Mouse (Mus musculus): ENCODE results near the gene Rhbg. TPM values are rescaled to one million over a fixed set of nuclear protein-coding genes. Genes with fewer than 3 reads are reported as not detected.

Gene Rhbg
- polyA plus RNA-seq, 1 experiment, result not detected

DNA sequence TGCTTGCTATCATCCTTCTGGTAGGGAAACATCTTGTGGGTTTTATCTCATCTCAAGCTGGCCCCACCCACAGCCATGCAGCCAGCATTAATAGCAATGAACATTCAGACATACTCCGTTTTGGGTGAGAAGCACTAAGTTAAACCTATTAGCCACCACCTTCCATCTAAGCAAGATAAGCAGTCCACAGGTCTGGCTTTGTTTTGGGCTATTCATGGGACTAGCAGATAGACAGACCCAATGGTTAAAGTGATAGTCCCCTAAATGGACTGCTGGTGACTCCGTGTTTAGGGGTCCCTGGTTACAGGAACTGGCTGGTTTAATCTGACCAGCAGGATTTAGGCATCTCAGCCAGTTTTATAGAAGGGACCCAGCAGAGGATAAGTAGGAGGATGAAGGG, 41.5 kb downstream of the Rhbg start:
- Histone ChIP-seq H3K79me2 (ENCODE audit: control insufficient read depth, insufficient read depth) (no peaks in the 10 kb centered on the region), H3K79me3 (ENCODE audit: low read depth) (no peaks in the 10 kb centered on the region), H3ac (ENCODE audit: control insufficient read depth, insufficient read length, low read depth) (no peak overlapping the region), H3K4me3 (ENCODE audit: insufficient read depth, poor library complexity, severe bottlenecking) (no peak overlapping the region), H3K27me3 (ENCODE audit: control insufficient read depth, insufficient read depth, insufficient read length) (peaks cover 33% of the 10 kb centered on the region), H3K36me3 (ENCODE audit: control insufficient read depth, insufficient read depth) (no peaks in the 10 kb centered on the region)
- TF ChIP-seq MYOD1 (IDR thresholded peaks at IDR 0.05; ENCODE audit: control insufficient read depth, insufficient read length, low read depth) (no peak), MAX (IDR thresholded peaks at IDR 0.05) (no peak), USF1 (IDR thresholded peaks at IDR 0.05; ENCODE audit: low read depth) (no peak), CEBPB (IDR thresholded peaks at IDR 0.05; ENCODE audit: low read depth) (no peak), CTCF (IDR thresholded peaks at IDR 0.05; ENCODE audit: control insufficient read depth, insufficient read depth, insufficient read length) (no peak), MYOG (IDR thresholded peaks at IDR 0.05; ENCODE audit: control insufficient read depth, extremely low read depth, insufficient read length) (no peak), FOSL1 (IDR thresholded peaks at IDR 0.05; ENCODE audit: insufficient read depth, low read length, poor library complexity, severe bottlenecking) (no peak)

- H3K36me3 ChIP-seq (ENCODE audit: control insufficient read depth, insufficient read depth), result no peaks in the 10 kb centered on the region
- peaks cover 34% of the 10 kb centered on the region for H3K27me3 ChIP-seq (ENCODE audit: control insufficient read depth, insufficient read depth, insufficient read length)
- no peak overlapping the region for H3ac ChIP-seq (ENCODE audit: control insufficient read depth, insufficient read length, low read depth)
- H3K4me3 ChIP-seq (ENCODE audit: insufficient read depth, poor library complexity, severe bottlenecking), result no peak overlapping the region
- TF ChIP-seq USF1 (IDR thresholded peaks at IDR 0.05; ENCODE audit: low read depth), result no peak
- TF ChIP-seq FOSL1 (IDR thresholded peaks at IDR 0.05; ENCODE audit: insufficient read depth, low read length, poor library complexity, severe bottlenecking), result no peak
- TF ChIP-seq MYOD1 (IDR thresholded peaks at IDR 0.05; ENCODE audit: control insufficient read depth, insufficient read length, low read depth), result no peak
- no peak for TF ChIP-seq MAX (IDR thresholded peaks at IDR 0.05)
- no peak for TF ChIP-seq CTCF (IDR thresholded peaks at IDR 0.05; ENCODE audit: control insufficient read depth, insufficient read depth, insufficient read length)
- no peak for TF ChIP-seq MYOG (IDR thresholded peaks at IDR 0.05; ENCODE audit: control insufficient read depth, extremely low read depth, insufficient read length)
- TF ChIP-seq CEBPB (IDR thresholded peaks at IDR 0.05; ENCODE audit: low read depth), result no peak
- H3K79me2 ChIP-seq (ENCODE audit: control insufficient read depth, insufficient read depth), result no peaks in the 10 kb centered on the region
- no peaks in the 10 kb centered on the region for H3K79me3 ChIP-seq (ENCODE audit: low read depth)
These were observed 42.2 kb downstream of the Rhbg start for GRCm38 (mm10) chr3:88212356-88212755.

- TF ChIP-seq CTCF (IDR thresholded peaks at IDR 0.05; ENCODE audit: control insufficient read depth, insufficient read depth, insufficient read length), result no peak
- TF ChIP-seq MAX (IDR thresholded peaks at IDR 0.05), result no peak
- no peak for TF ChIP-seq MYOG (IDR thresholded peaks at IDR 0.05; ENCODE audit: control insufficient read depth, extremely low read depth, insufficient read length)
- TF ChIP-seq CEBPB (IDR thresholded peaks at IDR 0.05; ENCODE audit: low read depth), result no peak
- no peak for TF ChIP-seq MYOD1 (IDR thresholded peaks at IDR 0.05; ENCODE audit: control insufficient read depth, insufficient read length, low read depth)
- TF ChIP-seq FOSL1 (IDR thresholded peaks at IDR 0.05; ENCODE audit: insufficient read depth, low read length, poor library complexity, severe bottlenecking), result no peak
- no peak for TF ChIP-seq USF1 (IDR thresholded peaks at IDR 0.05; ENCODE audit: low read depth)
- Histone ChIP-seq H3K79me3 (ENCODE audit: low read depth) (no peaks in the 10 kb centered on the region), H3K79me2 (ENCODE audit: control insufficient read depth, insufficient read depth) (no peaks in the 10 kb centered on the region), H3ac (ENCODE audit: control insufficient read depth, insufficient read length, low read depth) (no peak overlapping the region), H3K27me3 (ENCODE audit: control insufficient read depth, insufficient read depth, insufficient read length) (peaks cover 42% of the 10 kb centered on the region), H3K36me3 (ENCODE audit: control insufficient read depth, insufficient read depth) (no peaks in the 10 kb centered on the region), H3K4me3 (ENCODE audit: insufficient read depth, poor library complexity, severe bottlenecking) (no peak overlapping the region)
These were observed 43.6 kb downstream of the Rhbg start for GRCm38 (mm10) chr3:88210918-88211317.

GRCm38 (mm10) chr3:88210121-88210520, 44.4 kb downstream of the Rhbg start:
- Histone ChIP-seq H3ac (ENCODE audit: control insufficient read depth, insufficient read length, low read depth) (no peak overlapping the region), H3K79me2 (ENCODE audit: control insufficient read depth, insufficient read depth) (no peaks in the 10 kb centered on the region), H3K36me3 (ENCODE audit: control insufficient read depth, insufficient read depth) (no peaks in the 10 kb centered on the region), H3K4me3 (ENCODE audit: insufficient read depth, poor library complexity, severe bottlenecking) (no peak overlapping the region), H3K79me3 (ENCODE audit: low read depth) (no peaks in the 10 kb centered on the region), H3K27me3 (ENCODE audit: control insufficient read depth, insufficient read depth, insufficient read length) (peaks cover 42% of the 10 kb centered on the region)
- peak; percentile 25 for TF ChIP-seq MAX (IDR thresholded peaks at IDR 0.05)
- TF ChIP-seq USF1 (IDR thresholded peaks at IDR 0.05; ENCODE audit: low read depth), result no peak

- peaks cover 36% of the 10 kb centered on the region for H3K27me3 ChIP-seq (ENCODE audit: control insufficient read depth, insufficient read depth, insufficient read length)
- H3ac ChIP-seq (ENCODE audit: control insufficient read depth, insufficient read length, low read depth), result no peak overlapping the region
- H3K36me3 ChIP-seq (ENCODE audit: control insufficient read depth, insufficient read depth), result no peaks in the 10 kb centered on the region
- no peaks in the 10 kb centered on the region for H3K79me2 ChIP-seq (ENCODE audit: control insufficient read depth, insufficient read depth)
- TF ChIP-seq MAX (IDR thresholded peaks at IDR 0.05) (no peak), FOSL1 (IDR thresholded peaks at IDR 0.05; ENCODE audit: insufficient read depth, low read length, poor library complexity, severe bottlenecking) (no peak), USF1 (IDR thresholded peaks at IDR 0.05; ENCODE audit: low read depth) (no peak), CEBPB (IDR thresholded peaks at IDR 0.05; ENCODE audit: low read depth) (no peak), MYOD1 (IDR thresholded peaks at IDR 0.05; ENCODE audit: control insufficient read depth, insufficient read length, low read depth) (no peak), CTCF (IDR thresholded peaks at IDR 0.05; ENCODE audit: control insufficient read depth, insufficient read depth, insufficient read length) (no peak), MYOG (IDR thresholded peaks at IDR 0.05; ENCODE audit: control insufficient read depth, extremely low read depth, insufficient read length) (no peak)
- H3K4me3 ChIP-seq (ENCODE audit: insufficient read depth, poor library complexity, severe bottlenecking), result no peak overlapping the region
- H3K79me3 ChIP-seq (ENCODE audit: low read depth), result no peaks in the 10 kb centered on the region
These were observed 45.2 kb downstream of the Rhbg start for GRCm38 (mm10) chr3:88209306-88209705.

DNA sequence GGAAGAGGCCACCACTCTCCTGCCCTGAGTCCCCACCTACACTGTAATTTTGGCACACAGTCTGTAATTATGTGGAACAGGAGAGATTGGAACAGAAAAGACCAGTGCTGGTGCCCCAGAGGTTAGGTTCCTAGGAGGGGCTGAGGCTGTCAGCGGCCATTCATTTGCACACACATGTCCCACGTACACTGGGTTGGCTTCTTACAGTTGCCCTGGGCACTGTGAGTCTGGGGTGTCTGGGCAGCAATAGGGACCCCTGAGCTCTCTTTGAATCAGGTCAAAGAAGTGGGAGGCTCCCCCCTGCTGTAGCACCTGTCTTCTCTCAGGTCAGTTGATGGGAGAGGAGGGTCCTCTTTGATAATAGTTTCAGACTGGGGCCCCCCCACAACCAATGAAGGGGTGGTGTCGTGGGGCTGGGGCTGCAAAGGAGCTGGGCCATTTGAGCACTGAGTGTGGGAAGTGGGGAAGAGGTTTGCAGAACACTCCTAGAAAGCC, 46.2 kb downstream of the Rhbg start:
- Histone ChIP-seq H3K36me3 (ENCODE audit: control insufficient read depth, insufficient read depth) (no peaks in the 10 kb centered on the region), H3ac (ENCODE audit: control insufficient read depth, insufficient read length, low read depth) (no peak overlapping the region), H3K27me3 (ENCODE audit: control insufficient read depth, insufficient read depth, insufficient read length) (peaks cover 36% of the 10 kb centered on the region), H3K4me3 (ENCODE audit: insufficient read depth, poor library complexity, severe bottlenecking) (no peak overlapping the region), H3K79me3 (ENCODE audit: low read depth) (no peaks in the 10 kb centered on the region), H3K79me2 (ENCODE audit: control insufficient read depth, insufficient read depth) (no peaks in the 10 kb centered on the region)
- TF ChIP-seq CTCF (IDR thresholded peaks at IDR 0.05; ENCODE audit: control insufficient read depth, insufficient read depth, insufficient read length) (no peak), FOSL1 (IDR thresholded peaks at IDR 0.05; ENCODE audit: insufficient read depth, low read length, poor library complexity, severe bottlenecking) (no peak), USF1 (IDR thresholded peaks at IDR 0.05; ENCODE audit: low read depth) (no peak), CEBPB (IDR thresholded peaks at IDR 0.05; ENCODE audit: low read depth) (no peak)

All from C2C12 (cell line).